Mouse (Mus musculus): Measurements from ENCODE around the gene Cd160.

Cd160 gene

GRCm38 (mm10) chr3:96828308-96828864 is 765 bp downstream of the Cd160 start:
- no peak for DNase-seq

DNA sequence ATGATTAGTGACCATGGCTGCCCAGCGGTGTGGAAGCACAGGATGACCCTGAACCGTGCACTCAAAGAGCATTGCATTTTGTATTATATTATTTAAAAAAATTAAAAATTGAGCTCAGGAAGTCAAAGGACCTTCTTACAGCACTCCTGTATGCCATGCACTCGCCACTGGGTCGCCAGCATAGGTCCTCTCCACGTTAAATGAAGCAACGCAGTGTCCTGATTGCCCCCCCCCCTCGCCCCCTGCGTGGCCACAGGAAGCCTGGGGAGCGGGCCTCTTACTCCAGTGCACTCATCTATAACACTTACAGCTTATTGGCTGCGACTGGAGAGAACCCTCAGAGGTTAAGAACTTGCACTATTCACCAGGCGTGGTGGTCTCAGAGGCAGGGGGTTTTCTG is 3.9 kb downstream of the Cd160 start:
- no peak for DNase-seq

DNA sequence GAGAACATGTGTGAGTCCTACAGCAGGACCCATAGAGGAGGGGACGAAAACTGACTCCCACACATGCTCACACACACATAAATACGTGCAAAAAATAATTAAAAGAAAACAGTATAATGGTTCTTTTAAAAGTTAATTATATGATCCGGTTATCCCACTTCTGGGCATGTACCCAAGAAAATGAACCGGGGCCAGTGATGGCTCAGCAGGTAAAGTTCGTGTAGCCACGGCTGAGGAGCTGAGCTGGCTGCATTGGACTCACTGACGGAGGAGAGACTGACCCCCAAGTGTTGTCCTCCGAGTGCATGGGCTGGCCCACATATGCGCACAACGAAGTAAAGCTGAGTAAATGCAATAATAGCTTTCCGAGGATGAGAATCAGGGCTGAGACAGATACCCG is 4.5 kb downstream of the Cd160 start:
- no peak for DNase-seq

DNA sequence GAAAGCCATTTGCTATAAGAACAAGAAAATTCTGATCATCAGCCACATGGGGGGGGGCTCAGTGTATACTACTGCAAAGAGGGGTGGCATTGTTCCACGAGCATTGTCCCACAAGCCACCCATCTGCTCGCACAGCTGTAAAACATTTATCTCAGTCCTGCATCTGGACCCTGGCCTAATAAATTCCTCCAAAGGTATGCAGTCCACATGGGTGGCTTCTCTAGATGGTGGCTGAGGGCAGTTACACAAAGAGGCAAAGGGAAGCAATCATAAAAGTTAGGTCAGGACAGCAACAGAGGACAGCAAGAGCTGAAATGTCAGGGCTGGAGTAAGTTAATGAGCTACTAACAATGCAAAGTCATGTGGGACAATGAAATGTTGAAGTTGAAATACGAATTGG is 5.5 kb downstream of the Cd160 start:
- no peak for DNase-seq

DNA sequence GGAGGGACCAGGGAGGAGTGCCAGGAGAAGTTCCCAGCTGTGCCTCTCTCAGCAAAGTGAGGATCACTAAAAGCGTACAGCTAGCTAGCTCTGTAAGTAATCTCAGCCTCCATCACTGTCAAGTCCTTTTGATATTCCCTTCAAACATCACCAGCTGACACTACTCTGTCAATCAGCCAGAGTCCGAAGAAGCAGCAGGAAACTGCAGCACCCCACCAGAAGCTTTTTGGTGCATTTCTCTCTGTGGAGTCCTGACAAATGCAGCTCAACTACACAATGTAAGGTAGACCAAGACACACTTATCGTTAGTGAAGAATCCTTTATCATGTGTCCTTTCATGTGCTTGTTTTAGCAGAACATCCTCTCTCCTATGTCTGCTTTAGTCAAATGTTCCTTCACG is 7.6 kb downstream of the Cd160 start:
- DNase-seq: no peak

DNA sequence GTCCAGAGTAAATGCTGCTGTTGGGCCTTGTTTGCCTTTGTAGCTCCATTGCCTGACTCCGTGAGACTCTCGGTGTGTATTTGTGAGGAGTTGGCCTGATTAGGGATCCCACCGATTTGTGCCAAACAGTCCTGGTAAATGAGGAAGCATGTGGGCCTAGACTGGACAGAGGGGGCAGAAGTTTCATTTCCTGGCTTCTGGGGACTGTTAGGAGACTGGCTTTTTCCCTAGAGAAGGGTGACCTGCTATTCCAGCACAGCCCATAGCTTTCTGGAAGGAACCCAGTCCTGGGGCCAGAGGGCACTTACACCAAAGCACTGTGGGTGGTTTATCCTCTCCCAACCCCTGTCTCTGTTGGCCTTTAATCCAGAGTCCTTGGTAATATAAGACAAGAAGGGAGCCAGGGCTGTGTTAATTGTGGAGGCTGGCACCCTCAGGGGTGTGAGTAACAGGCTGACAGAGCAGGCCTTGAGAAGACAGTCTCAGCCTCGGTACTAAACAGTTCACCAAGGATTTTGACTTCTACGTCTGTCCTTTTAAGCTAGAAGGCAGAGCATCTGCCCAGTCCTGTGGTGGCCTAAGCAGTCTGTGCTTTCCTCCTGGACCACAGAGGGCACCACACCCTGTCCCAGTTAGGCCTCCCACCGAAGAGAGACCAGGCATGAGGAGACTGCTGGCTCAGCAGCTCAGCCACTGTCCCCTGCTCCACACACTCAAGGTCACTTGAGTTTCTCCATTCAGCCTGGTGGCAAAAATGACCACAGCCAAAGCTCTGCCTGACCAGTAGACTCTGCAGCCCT is 8.8 kb downstream of the Cd160 start:
- DNase-seq: no peak

DNA sequence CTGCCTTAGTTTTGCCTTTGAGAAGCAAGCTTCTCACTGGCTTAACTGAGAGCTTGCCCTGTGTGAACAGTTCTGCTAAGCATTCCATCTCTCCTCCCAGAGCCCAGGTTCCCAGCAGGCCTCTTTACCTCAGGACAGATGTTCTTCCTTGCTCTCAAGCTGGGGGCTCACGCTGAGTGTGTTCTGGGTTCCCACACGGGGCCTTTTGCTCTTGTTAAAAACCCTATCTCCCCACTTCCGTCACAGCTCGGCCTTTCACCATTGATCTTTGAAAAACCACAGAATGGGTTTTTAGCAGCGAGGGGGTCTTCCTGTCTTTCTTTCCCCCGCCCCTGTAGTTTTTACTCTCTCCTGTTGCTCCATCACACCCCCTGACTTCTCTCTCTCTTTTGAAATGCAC is 14.8 kb downstream of the Cd160 start:
- DNase-seq: no peak

DNA sequence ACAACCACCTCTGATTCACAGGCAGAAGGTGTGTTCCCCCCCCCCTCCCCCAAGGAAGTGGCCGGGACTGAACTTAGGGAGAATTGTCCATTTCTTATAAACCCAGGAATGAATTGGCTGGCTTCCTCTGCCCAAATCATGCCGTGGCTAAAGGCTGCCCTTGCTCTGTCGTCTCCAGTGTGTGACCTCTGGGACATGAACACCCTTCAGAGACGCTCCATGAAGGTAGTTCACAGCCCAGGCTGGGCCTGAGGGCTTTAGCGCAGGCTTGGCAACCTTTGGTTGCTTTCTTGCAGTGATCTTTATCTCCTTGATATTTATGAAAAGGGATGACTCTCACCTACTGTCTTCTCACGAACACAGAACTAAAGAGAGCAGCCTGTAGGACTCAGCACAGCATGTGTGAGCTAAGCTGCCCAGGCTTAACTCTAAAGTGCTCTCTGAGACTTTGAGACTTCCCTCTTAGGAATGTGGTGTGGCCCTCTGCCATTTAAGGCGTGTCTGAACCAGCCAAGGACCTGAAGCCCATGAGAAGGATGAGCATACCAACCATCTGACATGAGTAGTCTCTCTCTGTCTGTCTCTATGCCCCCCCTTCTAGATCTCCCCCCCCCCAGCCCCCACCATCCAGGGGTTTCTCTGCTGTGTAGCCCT is 15.4 kb downstream of the Cd160 start:
- DNase-seq: no peak

- DNase-seq: no peak
Measured at GRCm38 (mm10) chr3:96813106-96813505, 16.0 kb downstream of the Cd160 start.

- DNase-seq: peak; percentile 64
Measured at GRCm38 (mm10) chr3:96812395-96813091, 16.6 kb downstream of the Cd160 start.

- no peak for DNase-seq
Measured at GRCm38 (mm10) chr3:96811232-96811631, 17.9 kb downstream of the Cd160 start.

DNA sequence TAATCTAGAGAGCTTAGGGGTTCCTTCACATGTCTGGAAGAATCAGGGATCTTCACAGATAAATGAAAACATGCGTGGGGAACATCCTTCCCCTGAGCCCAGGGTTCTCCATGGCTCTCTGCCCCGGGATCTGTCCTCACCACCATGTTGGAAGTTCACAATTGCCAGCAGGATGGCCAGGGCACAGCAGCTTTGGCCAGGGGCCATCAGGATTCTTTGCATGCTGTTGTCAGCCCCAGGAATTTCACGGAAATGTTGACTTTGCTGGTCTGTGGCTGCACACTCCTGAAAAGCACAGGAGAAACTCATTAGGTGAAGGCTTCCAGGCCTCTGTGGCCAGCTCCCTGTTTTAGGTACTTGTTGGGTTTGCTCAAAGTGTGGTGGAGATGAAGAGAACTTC is 20.5 kb downstream of the Cd160 start:
- DNase-seq: no peak

DNA sequence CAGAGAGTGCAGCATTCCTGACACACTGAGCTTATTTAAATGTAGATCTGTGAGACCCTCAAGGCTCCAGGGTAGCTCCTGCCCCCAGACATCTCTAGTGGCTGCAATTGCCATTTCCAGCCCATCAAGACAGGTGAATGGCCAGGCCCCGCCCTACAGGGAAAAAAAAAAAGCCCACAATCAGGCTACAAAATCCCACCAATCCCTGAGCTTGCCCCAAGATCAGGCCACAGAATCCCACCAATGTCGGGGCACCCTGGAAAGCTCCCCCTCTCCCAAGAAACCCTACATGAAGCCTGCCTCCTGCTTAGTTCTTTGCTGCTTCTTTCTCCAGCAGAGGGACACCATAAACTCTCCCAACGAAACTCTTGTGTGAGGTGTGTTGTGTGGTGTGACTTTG is 21.0 kb downstream of the Cd160 start:
- no peak for DNase-seq

DNA sequence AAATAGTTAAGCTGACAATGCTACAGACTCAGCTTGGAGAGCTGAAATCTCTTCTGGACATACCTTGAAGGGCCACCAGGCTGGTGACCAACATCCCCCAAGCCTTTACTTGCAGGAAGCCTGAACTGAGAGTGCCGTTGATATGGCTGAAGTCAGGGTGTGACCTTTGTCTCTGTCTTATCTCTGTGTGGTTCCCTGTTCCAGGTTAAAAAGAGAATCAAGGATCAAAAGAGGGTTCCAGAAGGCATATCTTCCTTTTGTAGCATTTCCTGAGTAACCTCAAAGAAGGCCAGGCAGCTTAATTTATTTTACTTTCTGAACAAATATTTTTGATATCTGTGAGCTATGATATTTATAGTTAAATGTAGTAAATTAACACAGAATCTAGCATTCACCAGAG is 26.9 kb downstream of the Cd160 start:
- no peak for DNase-seq

DNA sequence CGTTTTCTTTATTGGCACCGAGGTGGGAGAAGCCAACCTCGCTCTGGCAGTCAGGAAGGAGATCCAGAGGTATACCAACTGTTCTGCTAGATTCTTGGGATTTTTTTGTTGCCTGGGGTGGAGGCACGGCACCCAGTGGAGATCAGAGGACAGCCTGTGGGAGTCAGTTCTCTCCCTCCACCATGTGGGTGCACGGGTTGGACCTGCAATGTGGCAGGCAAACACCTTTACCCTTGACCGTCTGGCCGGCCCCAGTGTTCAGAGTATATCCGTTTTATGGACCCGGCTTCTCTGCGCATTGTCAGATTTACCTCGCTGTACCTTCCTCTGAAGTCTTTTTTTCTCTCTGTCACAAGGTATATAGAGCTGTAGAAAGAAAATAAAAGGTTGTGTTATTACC is 28.9 kb downstream of the Cd160 start:
- DNase-seq: no peak

- no peak for DNase-seq
Measured at GRCm38 (mm10) chr3:96788506-96788905, 40.6 kb downstream of the Cd160 start.

GRCm38 (mm10) chr3:96787784-96788183 is 41.4 kb downstream of the Cd160 start:
- DNase-seq: no peak

- no peak for DNase-seq
Measured at GRCm38 (mm10) chr3:96782236-96782635, 46.9 kb downstream of the Cd160 start.

DNA sequence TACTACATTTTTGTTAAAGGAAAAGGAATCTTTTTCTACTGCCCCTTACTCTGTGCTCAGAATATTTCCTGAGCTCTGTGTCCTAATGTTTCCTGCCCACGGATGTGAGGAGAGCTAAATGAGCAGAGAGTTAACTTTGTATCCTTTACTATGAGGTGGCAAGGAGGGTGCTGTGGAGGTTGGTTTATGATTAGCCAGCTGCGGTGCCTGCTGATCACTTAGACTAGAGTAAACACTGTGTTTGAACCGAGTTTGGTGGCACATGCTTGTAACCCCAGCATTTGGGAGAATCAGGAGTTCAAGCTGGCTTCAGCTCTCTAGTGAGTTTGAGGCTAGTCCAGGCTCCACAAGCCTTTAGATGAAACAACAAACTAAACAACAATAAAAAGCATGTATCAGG is 52.0 kb downstream of the Cd160 start:
- DNase-seq: no peak

DNA sequence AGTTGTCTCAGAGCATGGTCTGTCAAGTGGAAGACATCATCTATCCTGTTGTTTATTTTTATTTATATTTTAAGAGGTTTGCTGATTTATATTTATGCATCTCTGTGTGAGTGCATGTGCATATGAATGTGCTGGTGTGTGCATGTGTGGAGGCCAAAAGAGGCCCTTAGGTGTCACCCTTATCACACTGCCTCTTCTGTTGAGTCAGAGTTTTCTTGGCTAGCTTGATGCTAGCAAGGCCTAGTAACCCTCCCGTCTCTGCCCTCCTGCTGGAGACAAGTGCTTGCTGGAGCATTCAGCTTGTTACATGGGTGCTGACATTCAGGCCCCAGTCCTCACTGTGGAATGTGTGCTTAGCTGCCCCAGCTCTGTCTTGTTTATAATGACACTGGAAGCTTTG is 56.2 kb downstream of the Cd160 start:
- DNase-seq: no peak

- no peak for DNase-seq
Measured at GRCm38 (mm10) chr3:96769971-96770370, 59.2 kb downstream of the Cd160 start.

- no peak for DNase-seq
Measured at GRCm38 (mm10) chr3:96764528-96764927, 64.6 kb downstream of the Cd160 start.

DNA sequence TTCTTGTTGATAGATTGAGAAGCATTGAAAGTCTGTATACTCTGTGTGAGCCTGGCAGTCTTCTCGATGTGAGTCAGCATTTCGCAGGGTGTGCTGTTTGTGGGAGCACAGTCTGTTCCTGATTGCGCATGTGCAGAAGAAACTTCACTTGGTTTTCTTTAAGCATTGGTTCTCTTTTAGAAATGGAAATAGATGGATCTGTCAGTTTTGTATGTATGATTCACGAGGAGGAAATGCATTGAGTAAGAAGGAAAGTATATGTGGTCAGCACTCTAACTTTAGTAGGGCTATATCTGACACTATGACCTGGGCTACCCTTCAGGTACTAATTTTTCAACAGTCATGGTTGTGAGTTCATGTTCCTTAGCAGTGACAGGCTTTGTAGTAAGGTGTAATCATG is 69.5 kb downstream of the Cd160 start:
- DNase-seq: peak; percentile 19

DNA sequence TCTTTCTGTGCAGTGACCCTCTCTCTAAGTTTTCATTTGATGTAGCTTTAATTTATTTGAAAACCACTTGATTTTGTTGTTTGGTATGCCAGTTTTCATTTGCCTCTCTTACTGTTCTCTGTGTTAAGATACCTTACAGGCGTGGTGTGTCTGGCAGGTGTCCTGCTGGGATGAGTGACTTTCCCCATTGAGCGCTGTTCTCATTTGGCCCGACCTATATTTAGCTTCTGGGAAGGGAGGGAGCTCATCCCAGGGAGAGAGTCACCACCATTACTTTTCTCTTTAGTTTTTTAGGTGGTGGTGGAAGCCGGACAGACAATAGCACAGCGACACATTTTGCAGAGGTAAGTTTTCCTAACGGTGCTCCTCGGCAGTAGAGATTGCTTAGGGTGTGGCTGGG is 71.5 kb downstream of the Cd160 start:
- no peak for DNase-seq
